Mouse (Mus musculus): ENCODE data around the gene Apol9b.

Apol9b gene

DNA sequence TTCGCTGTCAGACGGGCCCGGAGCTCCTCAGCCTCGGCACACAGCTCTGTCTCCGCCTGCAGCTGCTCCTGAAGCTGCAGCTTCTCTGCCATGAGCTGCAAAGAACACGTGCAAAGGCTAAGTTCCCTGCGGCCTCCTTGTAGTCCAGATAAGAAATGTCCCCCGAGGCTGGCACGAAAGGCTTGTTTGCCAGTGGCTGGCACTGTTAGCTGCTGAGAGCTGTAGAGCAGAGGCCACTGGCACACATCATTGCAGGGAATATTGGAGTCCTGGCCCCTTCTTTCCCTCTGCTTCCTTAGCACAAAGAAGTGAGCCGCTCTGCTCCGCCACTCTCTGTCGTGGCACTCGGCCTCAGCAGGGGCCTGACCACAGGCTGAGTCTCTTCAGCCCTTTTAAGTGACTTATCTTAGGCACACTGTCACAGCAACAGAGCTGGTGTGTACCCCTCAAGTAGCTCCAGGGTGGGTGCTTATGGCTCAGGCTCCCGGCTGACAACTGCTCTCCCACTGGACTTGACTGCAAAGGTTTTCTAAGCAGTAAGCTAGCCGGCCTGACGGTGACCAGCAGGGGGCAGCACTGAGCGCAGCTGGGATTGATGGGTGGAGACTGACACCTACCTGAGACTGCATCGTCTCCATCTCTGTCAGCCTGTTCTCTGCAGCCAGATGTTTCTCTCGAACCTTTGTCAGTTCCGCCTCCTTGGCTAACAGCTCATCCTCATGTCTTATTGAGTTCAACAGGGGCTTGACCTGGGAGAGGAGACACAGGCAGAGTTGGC is 46.5 kb downstream of the Apol9b start:
- peak; percentile 60 to 85 for DNase-seq (ENCODE audit: low spot score in 2 of 2)

DNA sequence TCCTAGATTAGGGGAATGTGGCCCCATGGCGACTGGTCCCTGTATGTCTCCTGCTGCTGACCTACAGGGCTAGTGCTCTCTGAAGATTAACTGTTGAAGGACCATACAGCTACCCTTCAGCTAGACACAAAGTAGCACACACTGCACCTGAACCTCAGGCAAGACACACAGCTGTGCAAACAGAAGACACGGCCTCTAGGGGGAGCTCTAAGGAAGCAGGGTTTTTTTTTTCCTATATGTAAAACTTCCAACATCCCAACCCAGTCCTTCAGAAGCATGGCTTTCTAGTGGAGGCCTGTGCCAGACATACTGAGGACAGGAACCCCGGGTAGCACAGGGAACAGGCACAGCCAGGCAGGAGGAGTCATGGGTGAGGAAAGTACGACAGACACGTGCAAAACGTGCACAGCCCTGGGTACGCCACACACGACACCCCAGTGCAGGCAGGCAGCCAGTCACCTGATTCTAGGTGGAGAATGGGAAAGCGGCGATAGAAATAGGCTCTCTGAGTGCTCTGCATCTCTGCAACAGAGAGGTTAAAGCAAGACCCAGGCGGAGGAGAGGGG is 53.7 kb downstream of the Apol9b start:
- DNase-seq (ENCODE audit: low spot score in 2 of 2) = no peak

DNA sequence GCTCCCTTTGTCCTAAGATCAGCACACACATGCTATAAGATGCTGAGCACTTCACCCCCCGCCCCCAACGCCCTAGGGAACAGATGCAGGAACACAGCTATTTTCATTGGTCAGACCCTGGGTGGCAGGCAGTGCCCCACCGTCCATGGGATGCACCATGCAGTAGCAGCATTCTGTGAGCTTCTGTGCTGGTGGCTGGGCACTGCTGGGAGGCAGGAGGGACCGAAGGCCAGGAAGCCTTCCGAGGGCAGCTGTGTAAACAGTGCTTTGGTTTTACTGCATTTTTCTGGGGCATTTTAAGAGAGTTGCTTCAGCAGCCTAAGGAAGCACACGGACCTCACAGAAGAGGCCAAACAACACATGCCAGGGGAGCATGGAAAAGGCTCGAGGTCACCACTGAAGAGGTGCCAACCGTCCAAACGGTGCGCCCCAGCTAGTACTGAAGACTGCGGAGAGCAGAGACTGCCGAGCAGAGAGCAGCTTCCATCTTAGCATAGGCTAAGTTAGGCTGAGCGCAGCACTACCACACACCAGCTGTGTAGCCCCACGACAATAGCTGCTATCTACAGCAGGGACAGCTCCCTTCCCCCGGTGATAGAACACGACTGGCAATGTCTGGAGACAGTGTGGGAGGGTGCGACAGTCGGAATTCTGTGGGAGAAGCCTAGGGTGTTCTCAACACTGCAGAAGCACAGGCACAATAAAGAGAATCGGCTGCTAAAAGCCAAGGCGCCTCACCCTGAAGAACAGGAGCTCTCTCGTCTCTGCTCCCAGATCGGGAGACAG is 55.4 kb downstream of the Apol9b start:
- DNase-seq (ENCODE audit: low spot score in 2 of 2) = no peak

DNA sequence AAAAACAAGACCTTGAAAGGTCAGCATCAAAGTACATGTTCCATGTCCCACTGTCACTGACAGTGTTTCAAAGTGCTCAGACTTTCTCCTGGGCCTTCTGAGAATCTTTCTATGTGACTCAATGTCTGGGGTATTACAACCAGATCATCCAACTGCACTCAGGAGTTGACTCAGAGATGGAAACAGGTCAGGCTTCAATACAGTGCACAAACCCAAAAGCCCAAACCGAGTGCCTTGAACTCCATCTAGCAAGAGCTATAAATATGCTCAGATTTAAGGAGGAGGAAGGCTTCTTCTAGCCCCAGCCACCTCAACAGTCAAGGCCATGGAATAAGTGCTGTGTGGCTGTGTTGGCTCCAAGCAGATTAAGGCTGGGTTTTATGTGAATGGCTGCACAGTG is 57.0 kb downstream of the Apol9b start:
- no peak for DNase-seq (ENCODE audit: low spot score in 2 of 2)
